Mouse (Mus musculus) ES-Bruce4 (cell line): ENCODE measurements around the gene Bag5.

Experiments used
- CTCF ChIP-seq: IDR thresholded peaks from one replicate; pipeline ENCODE4 v1.8.1; 2011; ENCODE audit warnings: low read depth, low read length
- POLR2A ChIP-seq: IDR thresholded peaks from one replicate; pipeline ENCODE4 v1.8.1; 2011; ENCODE audit warnings: low read length; ENCODE audit not compliant: insufficient read depth

- TF ChIP-seq CTCF (no peak), POLR2A (no peak)
Measured at GRCm38 (mm10) chr12:111699542-111699941, 13.5 kb downstream of the Bag5 start.
